Mouse (Mus musculus) adipocyte (in vitro differentiated cells): ENCODE data around the gene Cacna1a.

Source experiments
- DNase-seq: peaks from one replicate; pipeline ENCODE4 v3.0.0-alpha.2; 2016; ENCODE audit warnings: low spot score

Gene Cacna1a

GRCm38 (mm10) chr8:84638555-84639161 lies 250.4 kb downstream of the Cacna1a start:
- DNase-seq = no peak

GRCm38 (mm10) chr8:84639162-84640009 lies 251.1 kb downstream of the Cacna1a start:
- DNase-seq = peak; percentile 97

GRCm38 (mm10) chr8:84640010-84640588 lies 251.9 kb downstream of the Cacna1a start:
- no peak for DNase-seq

DNA sequence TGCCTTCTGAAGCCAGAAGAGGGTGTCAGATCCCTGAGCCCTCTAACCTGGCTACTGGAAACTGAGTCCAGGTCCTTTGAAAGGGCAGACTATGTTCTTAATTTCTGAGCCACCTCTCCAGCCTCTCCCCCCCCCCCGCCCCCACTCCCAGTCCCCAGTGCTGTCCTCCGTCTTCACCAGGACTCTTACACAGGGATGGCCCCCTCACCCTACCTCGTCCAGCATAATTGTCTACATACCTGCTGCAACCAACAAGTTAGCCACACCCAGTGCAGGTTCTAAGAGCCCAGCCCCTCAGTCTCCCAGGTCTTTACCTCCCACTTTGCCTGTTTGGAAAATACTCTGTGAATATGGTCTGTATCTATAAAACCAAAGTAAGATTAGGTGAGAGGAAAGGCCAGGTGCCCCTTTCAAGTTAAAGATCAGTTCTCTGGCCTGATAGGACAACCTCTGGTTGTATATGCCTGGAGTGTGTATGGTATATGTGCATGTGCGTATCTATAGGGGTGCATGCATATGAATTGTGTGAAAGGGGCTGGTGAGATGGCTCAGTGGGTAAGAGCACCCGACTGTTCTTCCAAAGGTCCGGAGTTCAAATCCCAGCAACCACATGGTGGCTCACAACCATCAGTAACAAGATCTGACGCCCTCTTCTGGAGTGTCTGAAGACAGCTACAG lies 252.5 kb downstream of the Cacna1a start:
- no peak for DNase-seq

DNA sequence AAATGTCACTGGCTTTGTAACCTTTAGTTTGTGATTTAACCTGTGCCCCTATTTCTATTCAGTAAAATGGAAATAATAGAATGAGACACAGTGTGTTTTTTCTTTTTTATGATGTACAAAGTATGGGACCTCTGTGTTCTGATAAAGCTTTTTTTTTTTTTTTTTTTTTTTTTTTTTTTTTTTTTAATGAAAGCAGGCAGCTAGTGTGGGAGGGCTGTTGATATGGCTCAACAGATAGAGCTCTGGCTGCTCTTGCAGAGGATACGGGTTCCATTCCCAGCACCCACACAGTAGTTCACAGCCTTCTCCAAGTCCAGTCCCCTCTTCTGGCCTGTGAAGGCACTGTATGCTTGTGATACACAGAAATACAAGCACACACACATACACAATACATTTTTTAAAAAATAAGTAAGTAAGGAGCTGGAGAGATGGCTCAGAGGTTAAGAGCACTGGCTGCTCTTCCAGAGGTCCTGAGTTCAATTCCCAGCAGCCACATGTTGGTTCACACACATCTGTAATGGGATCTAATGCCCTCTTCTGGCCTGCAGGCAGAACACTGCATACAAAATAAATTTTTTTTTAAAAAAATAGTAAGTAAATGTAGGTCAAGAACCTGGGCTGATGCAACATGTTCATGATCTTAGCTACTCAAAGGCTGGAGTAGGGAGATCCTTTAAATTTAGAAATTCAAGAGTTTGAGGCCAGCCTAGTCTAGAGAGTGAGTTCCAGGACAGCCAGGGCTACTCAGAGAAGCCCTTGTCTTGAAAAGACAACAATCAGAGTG lies 253.5 kb downstream of the Cacna1a start:
- DNase-seq = peak; percentile 54

- DNase-seq = no peak
Measured at GRCm38 (mm10) chr8:84643019-84643418, 254.8 kb downstream of the Cacna1a start.

DNA sequence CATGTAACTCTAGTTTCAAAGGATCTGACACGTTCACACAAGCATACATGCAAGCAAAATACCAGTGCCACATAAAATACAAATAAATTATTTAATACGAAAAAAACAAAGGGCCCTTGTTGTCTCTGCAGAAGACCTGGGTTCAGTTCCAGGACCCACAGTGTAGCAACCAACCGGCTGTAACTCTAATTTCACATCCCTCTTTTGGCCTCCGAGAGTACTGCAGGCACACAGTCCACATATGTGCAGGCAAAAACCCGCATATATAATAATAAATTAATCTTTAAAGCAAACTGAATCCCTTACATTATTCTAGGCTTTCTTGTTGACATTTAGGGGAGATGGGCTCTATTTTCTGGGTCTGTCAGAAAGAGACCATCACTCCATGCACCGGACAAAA lies 258.6 kb downstream of the Cacna1a start:
- DNase-seq = no peak

- DNase-seq = no peak
Measured at GRCm38 (mm10) chr8:84647461-84647901, 259.2 kb downstream of the Cacna1a start.

GRCm38 (mm10) chr8:84650213-84650612 lies 262.0 kb downstream of the Cacna1a start:
- no peak for DNase-seq

GRCm38 (mm10) chr8:84653092-84653631 lies 264.9 kb downstream of the Cacna1a start:
- no peak for DNase-seq

DNA sequence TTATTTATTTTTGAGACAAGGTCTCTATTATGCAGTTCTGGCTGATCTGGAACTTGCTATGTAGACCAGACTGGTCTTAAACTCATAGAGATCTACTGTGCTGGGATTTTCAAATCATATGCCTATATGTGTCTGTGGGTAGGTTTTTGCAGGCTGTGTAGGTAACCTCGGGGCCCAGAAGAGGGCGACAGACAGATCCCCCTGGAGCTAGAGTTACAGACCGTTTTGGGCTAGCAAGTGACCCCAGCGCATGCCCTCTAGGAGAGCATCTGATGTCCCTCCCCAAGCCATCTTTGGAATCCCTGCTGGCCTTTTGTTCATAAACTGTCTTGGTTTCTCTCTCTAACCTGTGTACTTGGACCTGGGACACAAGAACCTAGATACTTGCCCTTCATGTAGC lies 266.4 kb downstream of the Cacna1a start:
- no peak for DNase-seq

- DNase-seq = no peak
Measured at GRCm38 (mm10) chr8:84655336-84656190, 267.3 kb downstream of the Cacna1a start.

DNA sequence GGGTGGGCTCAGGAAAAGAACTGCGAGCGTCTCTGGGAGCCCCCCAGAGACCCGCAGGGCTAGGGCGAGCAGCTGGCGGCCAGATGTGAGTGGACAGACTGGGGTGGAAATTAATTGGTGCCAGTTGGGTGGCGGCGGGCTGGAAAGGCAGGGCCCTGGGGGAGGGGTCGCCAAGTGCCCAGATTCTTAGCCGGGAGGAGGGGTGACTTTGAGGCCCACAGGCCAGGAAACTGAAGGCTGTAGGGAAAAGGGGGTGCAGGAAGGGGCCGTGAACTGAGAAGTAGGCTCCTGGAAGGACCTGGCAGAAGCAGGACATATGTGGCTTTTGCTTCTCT lies 267.9 kb downstream of the Cacna1a start:
- DNase-seq = no peak

DNA sequence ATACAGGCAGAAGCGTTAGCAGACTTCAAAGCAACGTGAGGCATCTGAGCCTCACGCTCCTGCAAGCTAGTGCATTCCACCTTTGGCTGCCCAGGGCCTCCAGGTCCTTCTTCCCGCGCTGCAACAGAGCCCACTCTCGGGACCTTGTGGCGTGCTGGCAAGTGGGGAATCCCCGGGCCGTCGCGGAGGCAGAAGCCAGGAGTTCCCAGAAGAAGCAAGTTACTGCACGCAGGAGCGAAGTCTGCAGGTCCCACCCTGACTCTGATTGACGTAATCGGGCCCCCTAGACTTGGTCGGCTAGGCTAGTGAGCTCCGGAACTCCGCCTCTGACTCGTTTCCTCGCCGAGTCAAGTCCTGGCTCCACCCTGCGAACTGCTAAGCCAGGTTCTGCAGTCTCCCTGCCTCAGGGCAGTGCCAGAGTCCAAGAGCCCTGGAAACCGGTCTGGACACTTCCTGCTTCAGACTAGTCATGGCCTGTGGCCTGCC lies 268.4 kb downstream of the Cacna1a start:
- DNase-seq = peak; percentile 82

DNA sequence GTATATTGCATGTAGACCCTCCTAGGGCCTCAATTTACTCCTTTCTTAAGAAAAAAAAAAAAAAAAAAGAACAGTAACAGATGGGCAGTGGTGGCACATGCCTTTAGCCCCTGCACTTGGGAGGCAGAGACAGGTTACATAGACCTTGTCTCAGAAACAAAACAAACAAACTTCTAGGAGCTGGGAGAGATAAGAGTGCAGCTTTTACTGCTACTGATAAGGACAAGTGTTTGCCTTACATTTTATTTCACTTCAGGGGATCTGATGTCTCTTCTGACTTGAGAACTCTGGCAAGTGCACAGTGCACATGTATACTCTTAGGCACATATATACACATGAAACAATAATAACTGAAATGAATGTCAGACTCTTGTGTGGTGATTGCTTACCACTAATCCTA lies 269.0 kb downstream of the Cacna1a start:
- DNase-seq = no peak

DNA sequence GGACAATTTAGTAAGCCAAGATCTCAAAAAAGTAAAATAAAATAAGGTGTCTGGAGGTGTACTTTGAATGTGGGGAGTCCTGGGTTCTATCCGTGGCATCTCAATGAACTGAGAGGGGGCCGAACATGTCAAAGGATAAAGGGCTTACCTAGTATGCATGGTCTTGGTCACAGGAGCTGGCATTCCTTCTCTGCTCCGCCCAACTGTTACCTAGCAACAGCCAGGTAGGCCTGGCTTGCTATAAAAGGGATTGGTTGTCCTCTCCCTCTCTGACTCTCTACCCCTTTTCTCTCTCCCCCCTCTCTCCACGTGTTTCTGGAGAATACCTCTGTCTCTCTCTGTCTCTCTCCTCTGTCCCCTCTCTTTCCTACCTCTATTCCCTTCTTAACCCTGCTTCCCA lies 269.4 kb downstream of the Cacna1a start:
- DNase-seq = no peak

GRCm38 (mm10) chr8:84658951-84659350 lies 270.7 kb downstream of the Cacna1a start:
- DNase-seq = no peak

DNA sequence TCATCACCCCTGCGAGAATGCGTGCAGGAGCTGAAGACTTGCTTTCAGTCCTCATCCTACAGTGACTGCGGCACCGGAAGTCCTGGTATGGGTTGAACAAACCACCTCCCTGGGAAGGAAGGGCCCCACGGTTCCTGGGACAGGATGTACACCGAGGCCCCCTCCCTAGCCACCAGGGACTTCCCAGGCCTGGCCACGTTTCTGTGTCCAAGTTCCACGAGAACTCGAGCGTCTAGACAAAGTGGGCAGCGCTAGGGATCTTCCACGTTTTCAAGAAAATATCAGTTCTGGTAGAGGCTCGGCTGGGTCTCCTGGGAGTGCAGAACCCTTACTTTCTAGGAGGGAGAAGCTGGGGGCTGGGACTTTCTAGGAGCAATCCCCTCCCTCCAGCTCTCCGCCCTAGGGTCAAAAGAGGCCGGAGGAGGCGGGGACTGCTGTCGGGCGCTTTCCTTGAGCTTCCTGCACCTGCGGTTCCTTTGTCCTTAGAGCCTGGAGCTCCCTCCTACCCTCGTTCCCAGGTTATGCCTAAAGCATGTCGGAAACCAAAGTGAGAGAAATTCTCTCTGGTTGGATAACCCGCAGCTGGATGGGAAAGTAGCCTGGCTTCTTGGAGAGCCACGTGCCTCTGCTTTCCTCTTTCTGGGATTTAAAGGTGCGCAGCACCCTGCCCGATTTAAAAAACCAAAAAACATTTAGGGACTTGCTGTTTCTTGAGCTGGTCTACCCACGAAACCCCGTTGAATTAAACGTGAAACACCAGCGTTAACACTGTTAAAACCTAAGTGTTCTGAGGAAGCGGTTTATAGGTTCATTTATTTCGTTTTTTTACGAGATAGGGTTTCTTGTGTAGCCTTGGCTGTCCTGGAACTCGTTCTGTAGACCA lies 271.9 kb downstream of the Cacna1a start:
- DNase-seq = peak; percentile 70

- DNase-seq = peak; percentile 80
Measured at GRCm38 (mm10) chr8:84660819-84661457, 272.7 kb downstream of the Cacna1a start.
